Mouse (Mus musculus): ENCODE measurements around the gene Nup43. TPM values are rescaled to one million over a fixed set of nuclear protein-coding genes. Genes with fewer than 3 reads are reported as not detected.

Nup43 gene
- total and polyA plus RNA-seq, 3 experiments, result 47.9 to 117 (median 73.5) TPM

- no peak for TF ChIP-seq TBP (conservative IDR thresholded peaks at IDR 0.05; ENCODE audit: low read depth, low read length)
Observed at GRCm38 (mm10) chr10:7695286-7695685, 28.0 kb downstream of the Nup43 start (continued).

GRCm38 (mm10) chr10:7700120-7700519 is 32.8 kb downstream of the Nup43 start:
- no peak overlapping the region for H3K4me3 ChIP-seq (replicated peaks in 1 of 3; ENCODE audit: low read depth in 2 of 3, low read length in 2 of 3, poor library complexity in 1 of 3)
- no peaks in the 10 kb centered on the region for H3K27me3 ChIP-seq (replicated peaks)
- H3K9ac ChIP-seq (ENCODE audit: insufficient read depth, low read depth), result no peak overlapping the region
- dilution Hi-C loops (cut with MboI; ENCODE audit: extremely low pct_ligation_motif_present, extremely low pct_unique_long_range_greater_than_20kb, low sequenced_read_pairs) (no loop called here), in situ Hi-C loops (cut with MboI; ENCODE audit: low pct_ligation_motif_present, low pct_unique_long_range_greater_than_20kb, low sequenced_read_pairs) (no loop called here)
- peaks cover 11% of the 10 kb centered on the region for H3K79me2 ChIP-seq (replicated peaks; ENCODE audit: control insufficient read depth, extremely low read depth, insufficient read depth, poor library complexity, severe bottlenecking)
- no peak for TF ChIP-seq MAX (IDR thresholded peaks at IDR 0.05; ENCODE audit: low read length)
- TF ChIP-seq MXI1 (IDR thresholded peaks at IDR 0.05; ENCODE audit: low read depth, low read length), result no peak
- no peak for TF ChIP-seq CHD2 (IDR thresholded peaks at IDR 0.05; ENCODE audit: low read length)
- no peak for TF ChIP-seq E2F4 (IDR thresholded peaks at IDR 0.05; ENCODE audit: insufficient replicate concordance, low read depth, low read length)
- no peak for TF ChIP-seq POLR2AphosphoS2 (IDR thresholded peaks at IDR 0.05; ENCODE audit: low read depth, low read length)
- TF ChIP-seq MAZ (IDR thresholded peaks at IDR 0.05; ENCODE audit: low read depth, low read length), result no peak
- no peak for TF ChIP-seq ZC3H11A (IDR thresholded peaks at IDR 0.05; ENCODE audit: low read depth, low read length)
- no peak for TF ChIP-seq GABPA (IDR thresholded peaks at IDR 0.05; ENCODE audit: insufficient replicate concordance, low read depth, low read length)
- TF ChIP-seq MAFK (IDR thresholded peaks at IDR 0.05; ENCODE audit: insufficient replicate concordance, low read length), result no peak
- no peak for TF ChIP-seq RAD21 (IDR thresholded peaks at IDR 0.05; ENCODE audit: low read depth, low read length)
- no peak for TF ChIP-seq CHD1 (IDR thresholded peaks at IDR 0.05; ENCODE audit: low read depth, low read length)
- TF ChIP-seq SIN3A (IDR thresholded peaks at IDR 0.05; ENCODE audit: low read length), result no peak
- no peak for TF ChIP-seq POLR2A (IDR thresholded peaks at IDR 0.05; ENCODE audit: low read depth, low read length)
- no peak for TF ChIP-seq NRF1 (IDR thresholded peaks at IDR 0.05; ENCODE audit: low read depth, low read length)
- TF ChIP-seq EP300 (IDR thresholded peaks at IDR 0.05; ENCODE audit: low read length), result no peak
- TF ChIP-seq PAX5 (IDR thresholded peaks at IDR 0.05; ENCODE audit: low read length), result no peak
- TF ChIP-seq USF1 (IDR thresholded peaks at IDR 0.05; ENCODE audit: low read depth, low read length), result no peak
- TF ChIP-seq ETS1 (conservative IDR thresholded peaks at IDR 0.05; ENCODE audit: low read depth, low read length), result no peak
- TF ChIP-seq TBP (conservative IDR thresholded peaks at IDR 0.05; ENCODE audit: low read depth, low read length), result no peak
- peaks cover 56 to 87% of the 10 kb centered on the region in 2 experiments for H3K36me3 ChIP-seq (replicated peaks in 1 of 2; ENCODE audit: control insufficient read depth in 1 of 2, insufficient read depth in 1 of 2, low read length in 1 of 2)
- no peaks in the 10 kb centered on the region for H3K9me3 ChIP-seq (replicated peaks; ENCODE audit: low read length)
- DNase-seq (ENCODE audit: extremely low read depth), result no peak
- no peak overlapping the region for H3K4me2 ChIP-seq (ENCODE audit: insufficient read depth, low read depth, poor library complexity, severe bottlenecking)
- no peak overlapping the region for H3K27ac ChIP-seq (ENCODE audit: insufficient read depth, low read depth)
- H3K4me1 ChIP-seq (ENCODE audit: control insufficient read depth in 1 of 2, insufficient read depth in 2 of 2), result peaks cover 0 to 6% of the 10 kb centered on the region in 2 experiments; a peak in 1 of 4 replicates

DNA sequence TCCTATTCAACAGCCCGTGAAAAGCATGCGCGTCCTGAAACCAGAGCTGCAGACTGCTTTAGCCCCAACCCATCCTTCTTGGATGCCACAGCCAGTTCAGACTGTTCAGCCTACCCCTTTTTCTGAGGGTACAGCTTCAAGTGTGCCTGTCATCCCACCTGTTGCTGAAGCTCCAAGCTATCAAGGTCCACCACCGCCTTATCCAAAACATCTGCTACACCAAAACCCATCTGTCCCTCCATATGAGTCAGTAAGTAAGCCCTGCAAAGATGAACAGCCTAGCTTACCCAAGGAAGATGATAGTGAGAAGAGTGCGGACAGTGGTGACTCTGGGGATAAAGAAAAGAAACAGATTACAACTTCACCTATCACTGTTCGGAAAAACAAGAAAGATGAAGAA is 35.3 kb downstream of the Nup43 start:
- in situ Hi-C loops (cut with MboI; ENCODE audit: low pct_ligation_motif_present, low pct_unique_long_range_greater_than_20kb, low sequenced_read_pairs) (no loop called here), dilution Hi-C loops (cut with MboI; ENCODE audit: extremely low pct_ligation_motif_present, extremely low pct_unique_long_range_greater_than_20kb, low sequenced_read_pairs) (no loop called here)
- Histone ChIP-seq H3K79me2 (replicated peaks; ENCODE audit: control insufficient read depth, extremely low read depth, insufficient read depth, poor library complexity, severe bottlenecking) (peaks cover 8% of the 10 kb centered on the region), H3K9me3 (replicated peaks; ENCODE audit: low read length) (no peaks in the 10 kb centered on the region), H3K4me1 (ENCODE audit: control insufficient read depth in 1 of 2, insufficient read depth in 2 of 2) (no peaks in the 10 kb centered on the region), H3K27ac (ENCODE audit: insufficient read depth, low read depth) (no peak overlapping the region), H3K4me2 (ENCODE audit: insufficient read depth, low read depth, poor library complexity, severe bottlenecking) (no peak overlapping the region), H3K36me3 (replicated peaks in 1 of 2; ENCODE audit: control insufficient read depth in 1 of 2, insufficient read depth in 1 of 2, low read length in 1 of 2) (peaks cover 67 to 91% of the 10 kb centered on the region in 2 experiments), H3K27me3 (replicated peaks) (no peaks in the 10 kb centered on the region), H3K4me3 (replicated peaks in 1 of 3; ENCODE audit: low read depth in 2 of 3, low read length in 2 of 3, poor library complexity in 1 of 3) (no peak overlapping the region), H3K9ac (ENCODE audit: insufficient read depth, low read depth) (no peak overlapping the region)
- DNase-seq (ENCODE audit: extremely low read depth), result no peak
- TF ChIP-seq JUN (IDR thresholded peaks at IDR 0.05; ENCODE audit: insufficient read depth, low read depth, low read length) (no peak), USF2 (conservative IDR thresholded peaks at IDR 0.05; ENCODE audit: low read depth, low read length) (no peak), JUND (conservative IDR thresholded peaks at IDR 0.05; ENCODE audit: low read depth, low read length) (no peak), UBTF (IDR thresholded peaks at IDR 0.05; ENCODE audit: low read depth, low read length) (no peak), TBP (conservative IDR thresholded peaks at IDR 0.05; ENCODE audit: low read depth, low read length) (no peak), SMC3 (IDR thresholded peaks at IDR 0.05; ENCODE audit: low read depth, low read length) (no peak), NRF1 (IDR thresholded peaks at IDR 0.05; ENCODE audit: low read depth, low read length) (no peak), RCOR1 (conservative IDR thresholded peaks at IDR 0.05; ENCODE audit: low read depth, low read length) (no peak), ZKSCAN1 (IDR thresholded peaks at IDR 0.05; ENCODE audit: borderline replicate concordance, low read depth, low read length) (no peak), GABPA (IDR thresholded peaks at IDR 0.05; ENCODE audit: insufficient replicate concordance, low read depth, low read length) (no peak), ZMIZ1 (IDR thresholded peaks at IDR 0.05; ENCODE audit: low read depth, low read length) (no peak), POLR2AphosphoS2 (IDR thresholded peaks at IDR 0.05; ENCODE audit: low read depth, low read length) (no peak), EP300 (IDR thresholded peaks at IDR 0.05; ENCODE audit: low read length) (no peak), MEF2A (IDR thresholded peaks at IDR 0.05; ENCODE audit: borderline replicate concordance, low read depth, low read length) (no peak)
